In the genomic region with DNA sequence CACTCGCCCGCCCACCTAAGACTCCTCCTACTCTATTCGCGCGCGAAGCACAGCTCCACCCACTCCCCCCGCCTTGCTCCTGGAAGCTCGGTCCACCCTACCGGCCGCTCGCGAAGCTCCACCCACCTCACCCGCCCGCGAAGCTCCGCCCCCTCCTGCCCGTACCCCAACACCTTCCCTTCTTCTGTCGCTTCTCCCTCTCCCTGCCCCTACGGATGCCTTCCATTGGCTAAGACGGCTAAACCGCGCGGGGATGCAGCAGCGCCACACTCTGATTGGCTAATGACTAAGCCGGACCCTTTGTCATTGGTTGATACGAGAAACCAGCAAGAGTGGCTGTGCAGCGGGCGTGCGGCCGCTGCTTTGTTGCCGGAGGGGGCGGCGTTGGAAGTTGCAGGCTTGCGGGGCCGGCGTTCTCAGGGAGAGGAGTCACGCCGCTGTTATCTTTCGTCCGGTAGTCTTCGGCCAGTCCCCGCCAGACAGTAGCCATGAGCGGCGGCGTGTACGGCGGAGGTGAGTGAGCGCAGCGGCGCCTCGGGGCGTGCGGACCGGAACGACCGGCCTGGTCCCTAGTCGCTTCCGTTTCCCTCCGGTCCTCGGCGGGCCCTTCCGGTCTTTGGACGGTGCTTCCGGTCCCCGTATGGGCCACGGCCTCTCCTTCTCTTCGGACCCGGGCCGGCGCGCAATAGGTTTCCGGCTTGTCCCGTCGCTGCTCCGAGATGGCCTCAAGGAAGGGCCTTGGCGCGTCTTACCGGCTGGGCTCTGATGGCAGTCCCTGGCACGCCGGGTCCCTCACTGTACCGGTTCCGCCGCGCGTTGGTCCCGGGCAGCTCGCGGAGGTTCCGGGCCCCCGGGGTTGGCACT, we compare ENCODE assay signal across 8 mouse cellular contexts. TPM values are rescaled to one million over a fixed set of nuclear protein-coding genes. Genes with fewer than 3 reads are reported as not detected.
A peak's percentile ranks its signal among the peaks of the same experiment; 100 is the strongest.
DNase-seq lines count a peak whose midpoint lies in the region; ATAC-seq and TF ChIP-seq lines count a peak whose summit lies in the region.

No protein-coding gene starts in this region.

- peaks cover 4% of the 10 kb centered on the region for H3K4me1 ChIP-seq in heart, embryonic 12.5 days (replicated peaks)
- 0 out of 2 replicates have a peak, but pooled peaks cover 6% of the 10 kb centered on the region for H3K4me1 ChIP-seq in kidney, postnatal 0 days (replicated peaks; ENCODE audit: insufficient read depth, low read length)
- peaks cover 3% of the 10 kb centered on the region; the same call in 1 of the 2 replicates for H3K4me1 ChIP-seq in liver, embryonic 11.5 days (replicated peaks; ENCODE audit: control insufficient read depth, insufficient read depth, low read length)
- peaks cover 5% of the 10 kb centered on the region; the same call in 1 of the 2 replicates for H3K4me1 ChIP-seq in stomach, embryonic 14.5 days (ENCODE audit: control insufficient read depth, insufficient read depth, low read length)

- H3K4me2 ChIP-seq in heart, embryonic 12.5 days: peak overlapping the region; percentile 77
- H3K4me2 ChIP-seq in kidney, postnatal 0 days (ENCODE audit: low read length): peak overlapping the region; percentile 73
- H3K4me2 ChIP-seq in liver, embryonic 11.5 days: peak overlapping the region; percentile 67
- peak overlapping the region; percentile 62 for H3K4me2 ChIP-seq in stomach, embryonic 14.5 days (replicated peaks; ENCODE audit: low read depth, low read length)

- under 1% methylated on average over 90 of the region's 90 CpGs for WGBS in heart, embryonic 12.5 days
- WGBS in kidney, postnatal 0 days: under 1% methylated on average over 90 of the region's 90 CpGs
- WGBS in liver, embryonic 11.5 days: under 1% methylated on average over 90 of the region's 90 CpGs
- under 1% methylated on average over 90 of the region's 90 CpGs for WGBS in stomach, embryonic 14.5 days

- H3K36me3 ChIP-seq in heart, embryonic 12.5 days: peaks cover 21% of the 10 kb centered on the region
- peaks cover 17% of the 10 kb centered on the region; the same call in 1 of the 2 replicates for H3K36me3 ChIP-seq in kidney, postnatal 0 days (ENCODE audit: insufficient read depth, low read length)
- H3K36me3 ChIP-seq in liver, embryonic 11.5 days (ENCODE audit: control insufficient read depth, insufficient read depth, low read length): peaks cover 18% of the 10 kb centered on the region; the same call in 1 of the 2 replicates
- peaks cover 17% of the 10 kb centered on the region for H3K36me3 ChIP-seq in stomach, embryonic 14.5 days (ENCODE audit: control insufficient read depth, insufficient read depth, low read length)

- H3K9ac ChIP-seq in heart, embryonic 12.5 days: peak overlapping the region; percentile 99
- H3K9ac ChIP-seq in kidney, postnatal 0 days (ENCODE audit: low read depth, low read length): peak overlapping the region; percentile 82
- H3K9ac ChIP-seq in liver, embryonic 11.5 days (ENCODE audit: low read depth, low read length): peak overlapping the region; percentile 87
- H3K9ac ChIP-seq in stomach, embryonic 14.5 days (replicated peaks; ENCODE audit: low read depth, low read length): peak overlapping the region; percentile 94

- peak; percentile 46 for TF ChIP-seq CTCF in kidney, postnatal 0 days (IDR thresholded peaks at IDR 0.05; ENCODE audit: low read depth)

- no peaks in the 10 kb centered on the region for H3K9me3 ChIP-seq in heart, embryonic 12.5 days (replicated peaks)
- H3K9me3 ChIP-seq in kidney, postnatal 0 days (replicated peaks; ENCODE audit: low read length): no peaks in the 10 kb centered on the region
- no peaks in the 10 kb centered on the region for H3K9me3 ChIP-seq in liver, embryonic 11.5 days (ENCODE audit: control insufficient read depth, low read length)
- H3K9me3 ChIP-seq in stomach, embryonic 14.5 days (ENCODE audit: control insufficient read depth, low read depth, low read length): no peaks in the 10 kb centered on the region

- DNase-seq in CD4-positive helper T cell, adult 2 months (ENCODE audit: low read depth, low spot score): peak; percentile 100
- peak; percentile 99 for DNase-seq in brain, embryonic 18.5 days (ENCODE audit: low read depth, low spot score)
- peak; percentile 100 for DNase-seq in kidney, postnatal 0 days (ENCODE audit: low spot score)
- DNase-seq in liver, embryonic 11.5 days (ENCODE audit: low spot score): peak; percentile 100
- peak; percentile 99 for DNase-seq in naive thymus-derived CD4-positive, alpha-beta T cell, adult 2 months (ENCODE audit: low read depth)

- H3K27me3 ChIP-seq in heart, embryonic 12.5 days (replicated peaks): no peaks in the 10 kb centered on the region
- no peaks in the 10 kb centered on the region for H3K27me3 ChIP-seq in kidney, postnatal 0 days (ENCODE audit: insufficient read depth, low read length)
- H3K27me3 ChIP-seq in liver, embryonic 11.5 days (replicated peaks; ENCODE audit: control insufficient read depth, insufficient read depth, low read length): no peaks in the 10 kb centered on the region
- H3K27me3 ChIP-seq in stomach, embryonic 14.5 days (ENCODE audit: control insufficient read depth, insufficient read depth, low read length): no peaks in the 10 kb centered on the region

- peak; percentile 97 for ATAC-seq in erythroid progenitor cell, adult 5-6 weeks (replicated peaks; ENCODE audit: low FRiP score, poor library complexity, severe bottlenecking)
- ATAC-seq in heart, embryonic 12.5 days (ENCODE audit: insufficient number of reproducible peaks, low FRiP score): peak; percentile 100
- ATAC-seq in kidney, postnatal 0 days (replicated peaks; ENCODE audit: low FRiP score, low read depth): peak; percentile 100
- peak; percentile 99 for ATAC-seq in liver, embryonic 11.5 days (replicated peaks; ENCODE audit: low FRiP score)
- peak; percentile 100 for ATAC-seq in stomach, embryonic 14.5 days (ENCODE audit: insufficient number of reproducible peaks, insufficient read depth, low FRiP score, low read depth)

- H3K27ac ChIP-seq in heart, embryonic 12.5 days (ENCODE audit: poor library complexity, severe bottlenecking): peak overlapping the region; percentile 87
- H3K27ac ChIP-seq in kidney, postnatal 0 days: peak overlapping the region; percentile 91
- H3K27ac ChIP-seq in liver, embryonic 11.5 days (ENCODE audit: low read depth, low read length): peak overlapping the region; percentile 78
- peak overlapping the region; percentile 89 for H3K27ac ChIP-seq in stomach, embryonic 14.5 days (ENCODE audit: low read length)

- H3K4me3 ChIP-seq in heart, embryonic 12.5 days: peak overlapping the region; percentile 99
- H3K4me3 ChIP-seq in kidney, postnatal 0 days (replicated peaks; ENCODE audit: low read depth, low read length): peak overlapping the region; percentile 76
- H3K4me3 ChIP-seq in liver, embryonic 11.5 days (ENCODE audit: low read depth, low read length): peak overlapping the region; percentile 72
- peak overlapping the region; percentile 97 for H3K4me3 ChIP-seq in stomach, embryonic 14.5 days (ENCODE audit: low read depth, low read length)

RNA-seq across cellular contexts. Expression of gene Actl6a, which starts 2.5 kb away (rescaled TPM):
- 60.9 and 108 TPM in 2 replicates for total RNA-seq in erythroid progenitor cell, adult 5-6 weeks (2015; ENCODE audit: low replicate concordance)
- total RNA-seq in erythroid progenitor cell, adult 5-6 weeks (2017; ENCODE audit: low replicate concordance): 70.5 and 72.5 TPM in 2 replicates
- 105 and 108 TPM in 2 replicates for polyA plus RNA-seq in heart, embryonic 12.5 days (2016; fragmentation: Nextera tagmentation; extraction: Ambion mirVana)
- polyA plus RNA-seq in kidney, postnatal 0 days (2015; fragmentation: Nextera tagmentation; extraction: Ambion mirVana): 121 and 134 TPM in 2 replicates
- 195 and 196 TPM in 2 replicates for polyA plus RNA-seq in liver, embryonic 11.5 days (2014; fragmentation: Nextera tagmentation; extraction: Ambion mirVana)
- polyA plus RNA-seq in stomach, embryonic 14.5 days (2014; fragmentation: Nextera tagmentation; extraction: Ambion mirVana): 151 and 154 TPM in 2 replicates

RNA-seq across cellular contexts. Expression of gene Ndufb5, which starts 28.2 kb away (rescaled TPM):
- 51.5 and 62.0 TPM in 2 replicates for total RNA-seq in erythroid progenitor cell, adult 5-6 weeks (2015; ENCODE audit: low replicate concordance)
- 27.5 and 29.4 TPM in 2 replicates for total RNA-seq in erythroid progenitor cell, adult 5-6 weeks (2017; ENCODE audit: low replicate concordance)
- 468 and 489 TPM in 2 replicates for polyA plus RNA-seq in heart, embryonic 12.5 days (2016; fragmentation: Nextera tagmentation; extraction: Ambion mirVana)
- 517 and 574 TPM in 2 replicates for polyA plus RNA-seq in kidney, postnatal 0 days (2015; fragmentation: Nextera tagmentation; extraction: Ambion mirVana)
- 268 and 280 TPM in 2 replicates for polyA plus RNA-seq in liver, embryonic 11.5 days (2014; fragmentation: Nextera tagmentation; extraction: Ambion mirVana)
- 317 and 331 TPM in 2 replicates for polyA plus RNA-seq in stomach, embryonic 14.5 days (2014; fragmentation: Nextera tagmentation; extraction: Ambion mirVana)

RNA-seq across cellular contexts. Expression of gene Mrpl47, which starts 28.8 kb away (rescaled TPM):
- 4.6 and 12.6 TPM in 2 replicates for total RNA-seq in erythroid progenitor cell, adult 5-6 weeks (2015; ENCODE audit: low replicate concordance)
- 1.1 and 4.7 TPM in 2 replicates for total RNA-seq in erythroid progenitor cell, adult 5-6 weeks (2017; ENCODE audit: low replicate concordance)
- polyA plus RNA-seq in heart, embryonic 12.5 days (2016; fragmentation: Nextera tagmentation; extraction: Ambion mirVana): 31.8 TPM in 2 replicates
- polyA plus RNA-seq in kidney, postnatal 0 days (2015; fragmentation: Nextera tagmentation; extraction: Ambion mirVana): 40.8 and 41.7 TPM in 2 replicates
- polyA plus RNA-seq in liver, embryonic 11.5 days (2014; fragmentation: Nextera tagmentation; extraction: Ambion mirVana): 50.5 and 58.4 TPM in 2 replicates
- polyA plus RNA-seq in stomach, embryonic 14.5 days (2014; fragmentation: Nextera tagmentation; extraction: Ambion mirVana): 31.0 and 33.7 TPM in 2 replicates

Comparison
In these comparisons a context has a peak if more than half of its experiments do, and no peak if none do; other contexts are left out.
1. Peak in every context shown above with its lines: DNase-seq, ATAC-seq, H3K4me3 ChIP-seq and H3K27ac ChIP-seq.